Mouse (Mus musculus) thymus, postnatal 10 days (tissue): ENCODE measurements at regions not wholly inside any gene's neighbourhood (a gene's known extent, or its start where the extent isn't known, plus 50 kb on each side); places are given as distances from the start of the nearest gene placed in this dataset.
A peak's percentile ranks its signal among the peaks of the same experiment; 100 is the strongest.

Source experiments
- DNase-seq, 2 experiments: peaks; one replicate each; pipeline ENCODE4 v3.0.0; 2021; ENCODE audit warnings: low spot score in 2 of 2

- no peak for DNase-seq
These were observed 52.8 kb upstream of the Dmrtb1 start for GRCm38 (mm10) chr4:107736866-107737265.

- DNase-seq = peak; percentile 56 to 85
These were observed 53.9 kb upstream of the Dmrtb1 start for GRCm38 (mm10) chr4:107737907-107738306.

GRCm38 (mm10) chr4:107738776-107739175 lies 54.7 kb upstream of the Dmrtb1 start:
- DNase-seq = no peak

DNA sequence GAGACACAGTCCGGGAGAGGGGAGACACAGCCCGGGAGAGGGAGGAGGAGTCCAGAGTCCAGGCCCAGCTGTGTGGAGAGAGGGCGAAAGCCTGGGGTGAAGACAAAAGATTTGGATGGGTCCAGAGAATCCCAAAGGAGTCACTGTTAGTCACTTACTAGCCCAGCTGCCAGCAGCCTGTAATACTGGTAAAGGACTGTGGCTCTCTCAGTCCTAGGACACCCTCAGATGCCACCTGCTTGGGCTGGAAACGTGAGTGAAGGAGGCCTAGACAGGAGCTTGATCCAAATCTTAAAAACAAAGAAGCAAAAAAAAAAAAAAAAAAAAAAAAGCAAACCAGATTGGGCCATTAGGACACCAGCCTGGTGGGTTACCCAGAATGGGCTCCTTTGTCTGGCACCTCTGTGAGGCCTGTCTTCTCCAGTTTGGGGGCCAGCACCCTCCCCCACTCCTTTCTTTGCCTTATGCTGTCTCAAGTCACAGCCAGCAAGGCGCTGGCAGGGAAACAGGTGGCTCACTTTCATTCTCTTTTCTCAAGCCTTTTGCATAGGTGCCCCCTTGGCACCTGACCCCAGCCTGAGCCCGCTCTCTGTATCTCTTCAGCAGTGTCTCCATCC lies 55.9 kb upstream of the Dmrtb1 start:
- no peak for DNase-seq

GRCm38 (mm10) chr4:107743646-107744045 lies 58.4 kb upstream of the Lrp8 start:
- DNase-seq = no peak

- no peak for DNase-seq
These were observed 55.7 kb upstream of the Lrp8 start for GRCm38 (mm10) chr4:107746366-107746765.

DNA sequence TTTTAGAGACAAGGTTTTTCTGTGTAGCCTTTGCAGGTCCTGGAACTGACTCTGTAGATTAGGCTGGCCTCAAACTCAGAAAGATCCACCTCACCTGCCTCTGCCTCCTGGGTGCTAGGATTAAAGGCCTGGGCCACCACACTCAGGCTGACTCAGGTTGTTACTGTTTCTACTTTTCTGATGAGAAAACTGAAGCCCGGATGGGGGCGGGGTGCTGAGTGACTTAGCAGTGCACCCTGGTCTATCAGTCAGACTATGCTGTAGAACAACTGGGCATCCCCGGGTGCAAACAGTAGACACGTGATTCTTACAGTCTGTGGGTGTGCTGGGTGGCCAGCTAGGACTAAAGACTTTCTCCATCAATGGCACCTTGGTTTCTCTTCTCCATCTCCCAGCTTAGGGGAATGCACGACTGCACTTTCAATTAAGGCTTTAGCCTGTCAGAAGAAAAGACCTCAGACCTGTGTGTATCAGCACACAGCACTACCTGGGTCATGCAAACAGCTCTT lies 55.1 kb upstream of the Lrp8 start:
- DNase-seq = no peak

- DNase-seq = no peak
These were observed 54.6 kb upstream of the Lrp8 start for GRCm38 (mm10) chr4:107747454-107747853.

DNA sequence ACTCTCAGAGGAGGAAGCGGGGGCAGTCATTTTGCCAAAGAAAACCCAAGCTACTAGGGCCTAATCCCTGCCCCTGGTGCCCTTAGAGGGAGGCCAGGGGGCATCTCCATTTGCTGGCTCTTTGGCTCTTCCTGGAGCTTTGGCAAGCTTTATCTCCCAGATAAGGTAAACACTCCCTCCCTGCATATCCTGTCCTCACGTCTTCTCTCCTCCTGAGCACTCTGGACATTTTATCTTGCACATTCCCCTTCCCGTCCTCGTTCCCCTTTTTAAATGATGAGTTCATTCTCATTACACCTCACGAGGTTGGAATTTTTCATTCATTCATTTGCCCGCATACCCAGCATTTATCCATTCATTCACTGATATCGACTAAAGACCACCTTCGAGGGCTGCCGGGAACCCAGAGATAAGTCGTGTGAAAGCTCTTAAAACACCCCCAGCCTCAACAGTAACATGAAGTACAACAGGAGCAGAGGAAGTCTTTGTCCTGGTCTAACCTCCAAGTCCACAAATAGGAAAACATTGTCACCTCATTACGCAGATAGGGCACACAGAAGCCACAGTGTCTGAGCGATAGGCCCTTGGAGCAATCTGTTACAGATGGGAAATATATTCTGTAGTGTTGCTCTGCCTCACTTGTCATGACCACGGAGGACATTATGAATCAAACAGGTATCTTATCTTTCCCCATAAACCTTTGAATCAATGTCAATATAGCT lies 54.0 kb upstream of the Lrp8 start:
- no peak for DNase-seq

GRCm38 (mm10) chr4:107749045-107749444 lies 53.0 kb upstream of the Lrp8 start:
- no peak for DNase-seq

DNA sequence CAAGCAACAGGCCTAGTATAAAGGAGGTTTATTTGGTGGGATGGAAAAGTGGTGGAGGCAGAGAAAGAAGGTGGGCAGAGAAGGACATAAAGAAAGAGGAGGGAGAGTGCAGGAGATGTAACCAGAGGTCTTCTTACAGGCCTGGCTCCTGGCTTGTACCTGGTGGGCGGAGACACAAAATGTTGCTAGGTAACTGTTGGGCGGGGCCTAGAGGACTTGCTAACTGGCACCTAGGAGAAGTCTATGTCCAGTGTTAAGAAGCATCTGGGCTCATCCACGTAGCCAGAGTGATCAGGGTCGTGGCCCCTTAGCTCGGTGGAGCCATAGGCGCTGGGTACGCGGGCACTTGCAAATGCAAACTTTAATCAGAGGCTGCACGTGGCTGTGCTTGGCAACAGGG lies 52.0 kb upstream of the Lrp8 start:
- DNase-seq = no peak
